Mouse (Mus musculus): ENCODE data around the gene Agpat2. TPM values are rescaled to one million over a fixed set of nuclear protein-coding genes. Genes with fewer than 3 reads are reported as not detected.

Agpat2 gene
- polyA plus RNA-seq, 1 experiment from 2014 or later: 6.2 TPM

DNA sequence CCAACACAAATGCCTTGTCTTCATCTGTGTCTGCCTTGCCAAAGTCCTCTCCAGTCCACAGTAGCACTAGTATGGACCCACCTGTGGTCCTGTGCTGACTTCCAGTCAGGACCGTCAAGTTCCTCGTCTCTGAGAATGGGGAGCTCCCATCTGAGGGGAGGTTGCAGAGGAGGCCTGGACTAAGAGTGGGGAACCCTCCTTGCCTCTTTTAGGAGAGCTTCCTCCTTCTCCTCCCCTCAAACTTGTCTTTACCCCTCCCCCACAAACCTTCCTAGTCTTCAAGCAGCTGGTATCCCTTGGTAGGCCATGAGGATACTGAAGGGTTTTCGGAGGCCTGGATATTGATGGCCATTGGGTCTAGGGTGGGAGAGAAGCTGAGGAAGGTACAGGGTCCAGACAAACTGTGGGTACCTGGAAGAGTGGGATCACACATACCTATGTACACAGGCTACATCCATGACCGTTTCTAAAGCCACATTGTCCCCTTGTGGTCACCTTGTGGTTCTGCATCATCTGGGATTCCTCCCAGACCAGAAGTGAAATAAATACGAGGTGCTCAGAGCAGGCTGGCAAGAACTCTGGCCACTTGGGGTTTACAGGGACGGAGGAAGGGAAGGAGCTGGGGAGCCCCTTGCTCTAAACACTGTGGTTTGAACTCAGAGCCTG, 42.7 kb downstream of the Agpat2 start:
- Histone ChIP-seq H3K27me3 (replicated peaks; ENCODE audit: control insufficient read depth, insufficient read depth, low read length) (no peaks in the 10 kb centered on the region), H3K4me3 (ENCODE audit: low read length) (no peak overlapping the region), H3K9ac (ENCODE audit: low read depth, low read length) (no peak overlapping the region), H3K4me1 (ENCODE audit: control insufficient read depth, insufficient read depth, low read depth, low read length) (no peaks in the 10 kb centered on the region; the same call in 1 of the 2 replicates), H3K36me3 (ENCODE audit: control insufficient read depth, insufficient read depth, low read length) (no peaks in the 10 kb centered on the region), H3K27ac (ENCODE audit: low read depth, low read length) (no peak overlapping the region), H3K9me3 (ENCODE audit: control insufficient read depth, low read length) (no peaks in the 10 kb centered on the region), H3K4me2 (ENCODE audit: low read length) (no peak overlapping the region)
- WGBS: 46% methylated on average over 6 of the region's 6 CpGs
- ATAC-seq: peak; percentile 79

DNA sequence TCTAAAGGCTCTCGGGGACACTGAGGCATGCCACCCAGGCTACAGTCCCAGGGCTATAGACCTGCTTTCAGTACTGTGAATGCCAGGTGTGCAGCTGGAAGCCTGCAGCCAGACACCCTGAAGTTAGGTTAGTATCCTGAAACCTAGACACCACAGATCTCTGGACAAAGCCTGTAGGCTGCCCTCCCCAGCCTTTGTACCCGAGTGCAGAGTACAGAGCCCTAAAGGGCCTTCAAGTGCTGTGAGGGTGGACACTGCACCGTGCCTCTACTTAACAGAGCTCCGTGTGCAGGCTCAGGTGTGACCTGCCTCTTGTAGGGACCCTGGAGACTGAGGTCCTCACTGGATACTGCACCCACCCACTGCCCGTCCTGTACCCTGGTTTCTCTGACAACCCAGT, 43.7 kb downstream of the Agpat2 start:
- WGBS: 68% methylated on average over 5 of the region's 5 CpGs
- no peaks in the 10 kb centered on the region for H3K27me3 ChIP-seq (replicated peaks; ENCODE audit: control insufficient read depth, insufficient read depth, low read length)

DNA sequence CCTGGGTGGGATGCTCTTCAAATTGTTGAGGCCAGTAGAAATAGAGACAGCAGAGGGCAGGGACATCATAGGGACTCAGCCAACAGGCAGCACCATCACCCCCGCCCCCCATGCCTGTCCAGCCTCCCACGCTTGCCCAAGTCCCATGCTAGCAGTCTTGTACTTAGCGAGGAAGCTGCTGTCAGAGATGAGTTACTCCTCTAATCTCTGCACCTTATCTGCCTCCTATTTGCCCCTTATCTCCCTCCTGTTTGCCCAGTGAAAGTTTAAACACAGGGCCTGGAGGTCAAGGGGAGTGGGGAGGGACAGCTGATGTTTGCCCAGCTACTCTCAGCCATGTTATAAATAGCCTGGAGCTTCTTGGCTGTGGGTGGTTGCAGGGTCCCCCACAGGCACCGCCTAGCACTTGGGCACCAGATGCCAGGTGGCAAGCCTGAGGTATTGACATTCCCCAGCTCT, 47.7 kb downstream of the Agpat2 start:
- WGBS: 77% methylated on average over 4 of the region's 4 CpGs
- no peak overlapping the region for H3K4me3 ChIP-seq (ENCODE audit: low read length)

More for the DNA sequence above, 43.7 kb downstream of the Agpat2 start:
- Histone ChIP-seq H3K9ac (ENCODE audit: low read depth, low read length) (no peak overlapping the region), H3K4me3 (ENCODE audit: low read length) (no peak overlapping the region), H3K9me3 (ENCODE audit: control insufficient read depth, low read length) (no peaks in the 10 kb centered on the region), H3K4me1 (ENCODE audit: control insufficient read depth, insufficient read depth, low read depth, low read length) (no peaks in the 10 kb centered on the region; the same call in 1 of the 2 replicates), H3K27ac (ENCODE audit: low read depth, low read length) (no peak overlapping the region), H3K4me2 (ENCODE audit: low read length) (no peak overlapping the region), H3K36me3 (ENCODE audit: control insufficient read depth, insufficient read depth, low read length) (no peaks in the 10 kb centered on the region)
- ATAC-seq: no peak

DNA sequence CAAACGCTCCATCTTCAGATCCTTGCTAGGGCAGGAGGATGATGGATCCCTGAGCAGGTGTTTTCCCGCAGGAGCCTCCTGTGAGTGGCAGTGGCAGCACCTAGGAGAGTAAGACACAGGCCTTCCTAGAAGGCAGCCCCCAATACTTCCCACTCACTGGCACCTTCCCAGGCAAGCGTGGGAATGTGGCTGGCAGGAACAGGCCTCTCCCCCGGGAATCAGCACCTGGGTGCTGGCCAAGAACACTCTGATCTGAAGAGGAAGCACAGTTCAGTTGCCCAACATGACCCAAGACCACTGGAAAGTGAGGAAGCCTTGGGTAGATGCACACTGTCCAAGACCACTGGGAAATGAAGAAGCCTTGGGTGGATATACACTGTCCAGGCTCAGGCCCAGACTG, 49.1 kb downstream of the Agpat2 start:
- no peaks in the 10 kb centered on the region for H3K27me3 ChIP-seq (replicated peaks; ENCODE audit: control insufficient read depth, insufficient read depth, low read length)
- H3K4me2 ChIP-seq (ENCODE audit: low read length): no peak overlapping the region
- H3K27ac ChIP-seq (ENCODE audit: low read depth, low read length): no peak overlapping the region
- no peak overlapping the region for H3K4me3 ChIP-seq (ENCODE audit: low read length)
- H3K36me3 ChIP-seq (ENCODE audit: control insufficient read depth, insufficient read depth, low read length): no peaks in the 10 kb centered on the region
- 72% methylated on average over 4 of the region's 4 CpGs for WGBS
- no peak for ATAC-seq
- no peaks in the 10 kb centered on the region for H3K9me3 ChIP-seq (ENCODE audit: control insufficient read depth, low read length)
- peaks cover 3% of the 10 kb centered on the region for H3K4me1 ChIP-seq (ENCODE audit: control insufficient read depth, insufficient read depth, low read depth, low read length)
- H3K9ac ChIP-seq (ENCODE audit: low read depth, low read length): no peak overlapping the region

More for the DNA sequence above, 47.7 kb downstream of the Agpat2 start:
- H3K27me3 ChIP-seq (replicated peaks; ENCODE audit: control insufficient read depth, insufficient read depth, low read length): no peaks in the 10 kb centered on the region
- no peaks in the 10 kb centered on the region for H3K9me3 ChIP-seq (ENCODE audit: control insufficient read depth, low read length)
- ATAC-seq: no peak
- no peak overlapping the region for H3K27ac ChIP-seq (ENCODE audit: low read depth, low read length)
- H3K4me2 ChIP-seq (ENCODE audit: low read length): no peak overlapping the region
- no peaks in the 10 kb centered on the region for H3K36me3 ChIP-seq (ENCODE audit: control insufficient read depth, insufficient read depth, low read length)
- H3K4me1 ChIP-seq (ENCODE audit: control insufficient read depth, insufficient read depth, low read depth, low read length): no peaks in the 10 kb centered on the region; the same call in 1 of the 2 replicates
- no peak overlapping the region for H3K9ac ChIP-seq (ENCODE audit: low read depth, low read length)

DNA sequence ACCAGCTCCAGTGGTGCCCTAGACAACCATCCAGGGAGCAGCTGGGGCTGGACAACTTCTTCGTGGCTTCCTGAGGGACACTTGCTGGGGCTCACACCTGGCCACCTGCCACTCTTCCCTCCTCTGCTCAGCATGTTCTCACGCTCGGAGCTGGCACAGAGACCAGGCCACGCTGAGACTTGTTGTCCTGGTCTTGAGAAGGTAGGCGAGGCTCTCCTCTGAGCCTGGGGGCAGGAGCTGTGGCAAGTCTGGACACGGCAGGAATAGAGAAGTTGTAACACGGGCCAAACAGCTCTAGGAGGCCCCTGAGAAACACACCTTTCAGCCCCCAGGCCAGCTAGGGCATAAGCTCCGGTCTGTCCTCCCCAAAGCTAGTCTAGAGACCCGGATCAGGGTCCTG, 50.3 kb downstream of the Agpat2 start:
- WGBS: 81% methylated on average over 9 of the region's 9 CpGs
- no peaks in the 10 kb centered on the region for H3K27me3 ChIP-seq (replicated peaks; ENCODE audit: control insufficient read depth, insufficient read depth, low read length)

DNA sequence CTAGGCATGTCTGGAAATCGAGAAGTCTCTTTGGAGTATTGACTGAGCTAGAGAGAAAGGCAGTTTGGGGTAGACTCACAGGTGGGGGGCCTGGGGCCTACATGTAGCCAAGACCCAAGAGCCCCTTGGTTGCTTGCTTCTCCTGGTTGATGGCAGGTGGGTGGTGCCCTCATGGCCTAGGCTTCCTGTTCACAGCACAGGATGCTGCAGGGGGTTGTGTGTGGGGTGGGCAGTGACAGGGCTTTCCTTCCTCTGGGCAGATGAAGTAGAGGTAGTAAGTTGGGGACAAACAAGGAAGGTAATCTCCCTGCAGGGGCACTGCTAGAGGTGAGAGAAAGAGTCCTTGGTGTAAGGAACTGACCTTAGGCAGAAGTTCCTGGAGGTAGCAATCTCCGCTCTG, 52.2 kb downstream of the Agpat2 start:
- Histone ChIP-seq H3K4me2 (ENCODE audit: low read length) (no peak overlapping the region), H3K27ac (ENCODE audit: low read depth, low read length) (no peak overlapping the region), H3K9ac (ENCODE audit: low read depth, low read length) (no peak overlapping the region), H3K9me3 (ENCODE audit: control insufficient read depth, low read length) (no peaks in the 10 kb centered on the region), H3K36me3 (ENCODE audit: control insufficient read depth, insufficient read depth, low read length) (no peaks in the 10 kb centered on the region), H3K4me3 (ENCODE audit: low read length) (no peak overlapping the region), H3K27me3 (replicated peaks; ENCODE audit: control insufficient read depth, insufficient read depth, low read length) (no peaks in the 10 kb centered on the region), H3K4me1 (ENCODE audit: control insufficient read depth, insufficient read depth, low read depth, low read length) (peaks cover 3% of the 10 kb centered on the region)
- WGBS: 89% methylated on average over 2 of the region's 2 CpGs
- no peak for ATAC-seq

More for the DNA sequence above, 50.3 kb downstream of the Agpat2 start:
- H3K4me3 ChIP-seq (ENCODE audit: low read length): no peak overlapping the region
- H3K9me3 ChIP-seq (ENCODE audit: control insufficient read depth, low read length): no peaks in the 10 kb centered on the region
- H3K36me3 ChIP-seq (ENCODE audit: control insufficient read depth, insufficient read depth, low read length): no peaks in the 10 kb centered on the region
- H3K9ac ChIP-seq (ENCODE audit: low read depth, low read length): no peak overlapping the region
- peaks cover 3% of the 10 kb centered on the region for H3K4me1 ChIP-seq (ENCODE audit: control insufficient read depth, insufficient read depth, low read depth, low read length)
- no peak for ATAC-seq
- no peak overlapping the region for H3K27ac ChIP-seq (ENCODE audit: low read depth, low read length)
- H3K4me2 ChIP-seq (ENCODE audit: low read length): no peak overlapping the region

DNA sequence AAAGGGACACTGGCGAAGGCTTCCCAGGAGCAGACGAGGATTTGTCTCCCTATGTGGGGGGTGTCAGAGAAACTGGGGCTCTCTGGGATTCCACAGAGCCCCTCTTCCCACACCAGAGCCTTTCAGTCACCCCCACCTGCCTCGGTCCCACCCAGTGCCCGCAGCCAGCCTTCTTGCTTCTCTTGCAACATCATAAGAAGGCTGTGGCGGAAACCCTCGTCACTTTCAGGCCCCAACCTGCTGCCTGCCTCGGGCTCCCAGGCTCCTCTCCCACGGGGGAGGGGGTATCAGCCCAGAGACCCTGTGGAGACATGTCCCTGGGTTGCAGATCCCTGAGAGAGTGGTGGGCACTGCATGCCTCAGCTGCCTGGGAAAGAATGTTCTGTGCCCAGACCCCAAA, 52.8 kb downstream of the Agpat2 start:
- H3K4me3 ChIP-seq (ENCODE audit: low read length): no peak overlapping the region
- H3K4me1 ChIP-seq (ENCODE audit: control insufficient read depth, insufficient read depth, low read depth, low read length): peaks cover 3% of the 10 kb centered on the region
- no peaks in the 10 kb centered on the region for H3K27me3 ChIP-seq (replicated peaks; ENCODE audit: control insufficient read depth, insufficient read depth, low read length)
- H3K9ac ChIP-seq (ENCODE audit: low read depth, low read length): no peak overlapping the region
- no peak overlapping the region for H3K27ac ChIP-seq (ENCODE audit: low read depth, low read length)
- no peak for ATAC-seq
- WGBS: 74% methylated on average over 8 of the region's 8 CpGs
- no peaks in the 10 kb centered on the region for H3K36me3 ChIP-seq (ENCODE audit: control insufficient read depth, insufficient read depth, low read length)
- H3K4me2 ChIP-seq (ENCODE audit: low read length): no peak overlapping the region
- H3K9me3 ChIP-seq (ENCODE audit: control insufficient read depth, low read length): no peaks in the 10 kb centered on the region

DNA sequence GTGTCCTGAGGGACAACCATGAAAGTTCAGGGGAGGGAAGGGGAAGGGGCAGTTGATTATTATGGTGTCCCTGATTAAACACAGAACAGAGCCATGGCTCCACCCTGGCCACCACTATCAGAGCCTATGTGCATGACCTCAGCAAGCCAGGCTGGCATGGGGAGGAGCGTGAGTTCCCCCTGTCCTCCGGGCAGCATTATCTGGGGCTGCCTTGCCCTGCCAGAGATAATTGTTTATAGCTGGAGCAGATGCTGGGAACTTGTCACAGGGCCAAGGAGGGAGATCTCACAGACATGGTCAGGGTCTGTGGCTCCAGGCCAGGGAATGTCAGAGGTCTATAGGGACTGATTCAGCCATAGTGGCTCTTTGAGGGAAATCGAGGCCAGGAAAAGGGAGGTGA, 53.4 kb downstream of the Agpat2 start:
- Histone ChIP-seq H3K27me3 (replicated peaks; ENCODE audit: control insufficient read depth, insufficient read depth, low read length) (no peaks in the 10 kb centered on the region), H3K4me2 (ENCODE audit: low read length) (no peak overlapping the region), H3K9ac (ENCODE audit: low read depth, low read length) (no peak overlapping the region), H3K9me3 (ENCODE audit: control insufficient read depth, low read length) (no peaks in the 10 kb centered on the region), H3K4me3 (ENCODE audit: low read length) (no peak overlapping the region), H3K4me1 (ENCODE audit: control insufficient read depth, insufficient read depth, low read depth, low read length) (peaks cover 3% of the 10 kb centered on the region), H3K36me3 (ENCODE audit: control insufficient read depth, insufficient read depth, low read length) (no peaks in the 10 kb centered on the region), H3K27ac (ENCODE audit: low read depth, low read length) (no peak overlapping the region)
- peak; percentile 23; the same call in 1 of the 2 replicates for ATAC-seq
- WGBS: 67% methylated on average over 3 of the region's 3 CpGs

DNA sequence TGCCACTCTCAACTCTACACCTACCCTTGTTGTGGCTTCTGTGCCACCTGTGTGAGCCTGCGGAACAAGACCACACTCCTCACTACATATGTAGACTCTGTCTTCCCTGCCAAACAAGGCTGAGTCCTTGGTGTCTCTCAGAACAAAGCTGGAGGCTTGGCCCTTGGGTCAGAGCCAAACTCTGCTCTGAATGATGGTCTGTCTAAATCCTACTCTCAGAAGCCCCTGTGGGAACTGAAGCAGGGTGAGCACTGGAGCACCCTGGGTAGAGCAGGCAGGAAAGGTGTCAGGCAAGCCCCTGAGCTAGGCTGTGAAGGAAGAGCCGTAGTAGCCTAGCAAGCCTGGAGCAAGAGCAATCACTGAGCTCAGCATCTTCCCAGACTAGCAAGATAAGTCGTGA, 54.0 kb downstream of the Agpat2 start:
- no peak; the same call in 1 of the 2 replicates for ATAC-seq
- peaks cover 3% of the 10 kb centered on the region for H3K4me1 ChIP-seq (ENCODE audit: control insufficient read depth, insufficient read depth, low read depth, low read length)
- no peak overlapping the region for H3K27ac ChIP-seq (ENCODE audit: low read depth, low read length)
- no peak overlapping the region for H3K4me3 ChIP-seq (ENCODE audit: low read length)
- 62% methylated on average over 3 of the region's 3 CpGs for WGBS
- H3K4me2 ChIP-seq (ENCODE audit: low read length): no peak overlapping the region
- no peak overlapping the region for H3K9ac ChIP-seq (ENCODE audit: low read depth, low read length)
- H3K27me3 ChIP-seq (replicated peaks; ENCODE audit: control insufficient read depth, insufficient read depth, low read length): no peaks in the 10 kb centered on the region
- H3K36me3 ChIP-seq (ENCODE audit: control insufficient read depth, insufficient read depth, low read length): no peaks in the 10 kb centered on the region
- no peaks in the 10 kb centered on the region for H3K9me3 ChIP-seq (ENCODE audit: control insufficient read depth, low read length)

Measured in hindbrain, embryonic 16.5 days (tissue).